Mouse (Mus musculus) embryonic facial prominence, embryonic 11.5 days (tissue): ENCODE results near the gene Akap17b. TPM values are rescaled to one million over a fixed set of nuclear protein-coding genes. Genes with fewer than 3 reads are reported as not detected.

ENCODE experiments used
- ATAC-seq: fragments of 200-750 bp; cut with Nextera tagmentation; replicated peaks from 2 replicates; pipeline ENCODE4 v1.8.0; 2017; ENCODE audit warnings: low read depth; ENCODE audit not compliant: insufficient number of reproducible peaks, low FRiP score, low TSS enrichment
- DNase-seq: peaks from one replicate; pipeline ENCODE4 v3.0.0-alpha.2; 2015; ENCODE audit warnings: low spot score
- H3K27ac ChIP-seq: fragments of 300-500 bp; sonication (generic); replicated peaks from 2 replicates; pipeline ENCODE4 v1.5.1; 2014; ENCODE audit warnings: mild to moderate bottlenecking, low read depth, low read length, control low read depth
- H3K27me3 ChIP-seq: fragments of 300-500 bp; sonication (generic); 2 replicates; pipeline ENCODE4 v1.6.1; 2014; ENCODE audit warnings: mild to moderate bottlenecking, low read length, moderate library complexity, mixed read lengths; ENCODE audit not compliant: control insufficient read depth, insufficient read depth
- H3K36me3 ChIP-seq: fragments of 300-500 bp; sonication (generic); replicated peaks from 2 replicates; pipeline ENCODE4 v1.6.1; 2014; ENCODE audit warnings: low read depth, mild to moderate bottlenecking, low read length, moderate library complexity, mixed read lengths; ENCODE audit not compliant: control insufficient read depth, insufficient read depth
- H3K4me1 ChIP-seq: fragments of 300-500 bp; sonication (generic); 2 replicates; pipeline ENCODE4 v1.6.1; 2014; ENCODE audit warnings: low read length, mixed read lengths; ENCODE audit not compliant: control insufficient read depth, insufficient read depth
- H3K4me2 ChIP-seq: fragments of 300-500 bp; sonication (generic); 2 replicates; pipeline ENCODE4 v1.6.1; 2014; ENCODE audit warnings: low read depth, mild to moderate bottlenecking, control low read depth, low read length, moderate library complexity
- H3K4me3 ChIP-seq: fragments of 300-500 bp; sonication (generic); 2 replicates; pipeline ENCODE4 v1.5.1; 2014; ENCODE audit warnings: low read depth, low read length, control low read depth
- H3K9ac ChIP-seq: fragments of 300-500 bp; sonication (generic); replicated peaks from 2 replicates; pipeline ENCODE4 v1.6.1; 2014; ENCODE audit warnings: mild to moderate bottlenecking, control low read depth, low read length
- H3K9me3 ChIP-seq: fragments of 300-500 bp; sonication (generic); replicated peaks from 2 replicates; pipeline ENCODE4 v1.6.1; 2016; ENCODE audit warnings: mild to moderate bottlenecking, low read length, inconsistent platforms, mixed read lengths; ENCODE audit not compliant: control insufficient read depth
- WGBS: fragments of 180-500 bp; shearing (Covaris S2); extraction: QIAGEN DNeasy Blood & Tissue Kit; methylation state at CpG from one replicate; pipeline ENCODE4 v1.1.7; 2014; 5-methylcytosine and 5-hydroxymethylcytosine counted together
- polyA plus RNA-seq: library from polyadenylated mRNA; unstranded; fragments of >200 nt; fragmentation: Nextera tagmentation; extraction: Ambion mirVana; gene quantifications from 2 replicates; pipeline ENCODE4 v1.2.1, GENCODE M21; 2014

The Akap17b gene
- polyA plus RNA-seq, 1 experiment from 2014 or later = 2.5 TPM

DNA sequence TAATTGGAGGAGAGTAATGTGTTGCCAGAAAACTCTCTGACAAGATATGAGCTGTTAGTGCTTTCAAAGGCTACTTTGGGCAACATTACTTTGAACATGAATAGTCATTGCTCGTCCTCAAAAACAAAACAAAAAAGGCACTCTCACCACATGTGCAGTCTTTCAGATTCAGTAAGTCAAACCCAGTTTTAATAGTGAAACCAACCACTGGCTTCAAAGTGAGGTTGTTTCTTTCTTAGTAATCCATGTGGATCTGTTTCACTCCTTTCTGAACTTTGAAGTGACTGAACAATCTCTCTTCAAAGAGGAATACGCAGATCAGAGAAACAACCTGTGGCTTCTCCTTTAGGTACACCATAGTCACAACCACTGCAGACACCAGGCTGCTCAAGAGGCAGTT lies 36.1 kb downstream of the Akap17b start:
- WGBS = 92% methylated on average over 2 of the region's 2 CpGs

DNA sequence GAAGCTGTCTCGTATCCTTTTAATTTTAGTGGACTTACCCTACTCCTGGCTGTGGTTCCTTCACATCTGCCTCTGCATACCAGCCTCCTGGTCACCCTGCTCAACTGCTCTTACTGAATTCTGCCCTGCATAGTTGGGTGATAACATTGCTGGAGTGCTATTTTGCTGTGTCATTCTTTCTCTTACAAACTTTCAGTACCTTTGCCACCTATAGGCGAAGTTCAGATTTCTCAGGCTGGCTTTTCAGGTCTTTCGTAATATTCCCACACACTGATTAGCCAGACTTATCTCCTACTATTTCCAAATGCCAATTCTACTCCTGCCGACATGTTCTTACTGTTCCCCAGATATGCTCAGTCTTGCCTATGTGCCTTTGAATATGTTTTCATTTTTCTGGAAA lies 41.2 kb downstream of the Akap17b start:
- no peak overlapping the region for H3K9ac ChIP-seq
- WGBS = 79% methylated on average over 4 of the region's 4 CpGs
- H3K27me3 ChIP-seq = no peaks in the 10 kb centered on the region
- H3K36me3 ChIP-seq = no peaks in the 10 kb centered on the region
- no peak overlapping the region for H3K27ac ChIP-seq
- ATAC-seq (no peak), DNase-seq (no peak)
- no peaks in the 10 kb centered on the region for H3K4me1 ChIP-seq
- no peak overlapping the region for H3K4me2 ChIP-seq
- H3K4me3 ChIP-seq = no peak overlapping the region
- H3K9me3 ChIP-seq = no peaks in the 10 kb centered on the region

More for the DNA sequence above, 36.1 kb downstream of the Akap17b start:
- Histone ChIP-seq H3K9me3 (no peaks in the 10 kb centered on the region), H3K4me3 (no peak overlapping the region), H3K4me1 (no peaks in the 10 kb centered on the region), H3K27ac (no peak overlapping the region), H3K4me2 (no peak overlapping the region), H3K36me3 (no peaks in the 10 kb centered on the region), H3K27me3 (no peaks in the 10 kb centered on the region), H3K9ac (no peak overlapping the region)
- DNase-seq = no peak
- ATAC-seq = no peak

DNA sequence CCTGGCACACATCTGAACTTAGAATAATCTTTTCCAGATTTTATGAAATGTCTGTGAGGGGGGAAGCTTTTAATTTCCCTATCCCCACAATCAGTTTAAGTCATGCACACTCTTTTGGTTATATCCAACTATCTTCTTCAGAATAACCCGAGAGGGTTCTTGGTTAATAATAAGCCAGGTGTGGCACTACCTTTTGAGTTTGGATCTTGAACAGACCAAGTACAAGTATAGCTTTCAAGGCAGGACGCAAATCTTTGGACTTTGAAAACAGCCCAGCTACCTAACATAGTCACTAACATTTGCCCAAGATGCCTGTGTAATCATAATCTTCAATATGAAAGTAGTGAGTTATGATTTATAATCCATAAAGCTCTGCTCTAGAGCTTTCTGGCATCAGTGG lies 42.3 kb downstream of the Akap17b start:
- Histone ChIP-seq H3K9me3 (no peaks in the 10 kb centered on the region), H3K4me1 (no peaks in the 10 kb centered on the region), H3K9ac (no peak overlapping the region), H3K36me3 (no peaks in the 10 kb centered on the region), H3K27me3 (no peaks in the 10 kb centered on the region), H3K27ac (no peak overlapping the region), H3K4me3 (no peak overlapping the region), H3K4me2 (no peak overlapping the region)
- DNase-seq = no peak
- no peak for ATAC-seq
- WGBS = 83% methylated on average over 2 of the region's 2 CpGs

DNA sequence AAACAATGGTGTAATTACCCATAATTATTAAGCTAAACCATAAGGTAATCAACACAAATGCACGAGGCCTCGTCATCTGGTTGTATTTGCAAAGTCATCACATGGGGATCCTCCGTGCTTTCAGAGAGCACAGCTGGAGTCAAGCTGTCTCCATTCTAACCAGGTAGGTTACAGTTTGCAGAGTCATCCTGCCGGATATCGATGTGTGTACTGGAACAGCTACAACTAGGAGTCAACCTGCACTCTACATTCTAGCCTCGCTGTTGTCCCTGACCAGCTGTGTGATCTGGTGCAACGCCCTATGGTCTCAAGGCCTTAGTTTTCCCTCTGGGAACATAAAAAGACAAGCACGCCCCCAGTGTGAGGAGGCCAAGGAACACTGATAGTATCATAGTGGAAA lies 45.1 kb downstream of the Akap17b start:
- Histone ChIP-seq H3K4me1 (no peaks in the 10 kb centered on the region), H3K27me3 (no peaks in the 10 kb centered on the region), H3K9ac (no peak overlapping the region; the same call in 1 of the 2 replicates), H3K4me2 (peak overlapping the region; percentile 21; the same call in 1 of the 2 replicates), H3K36me3 (no peaks in the 10 kb centered on the region), H3K9me3 (no peaks in the 10 kb centered on the region), H3K4me3 (peak overlapping the region; percentile 8; the same call in 1 of the 2 replicates), H3K27ac (no peak overlapping the region)
- ATAC-seq (no peak), DNase-seq (peak; percentile 8)
- WGBS = 61% methylated on average over 8 of the region's 8 CpGs

DNA sequence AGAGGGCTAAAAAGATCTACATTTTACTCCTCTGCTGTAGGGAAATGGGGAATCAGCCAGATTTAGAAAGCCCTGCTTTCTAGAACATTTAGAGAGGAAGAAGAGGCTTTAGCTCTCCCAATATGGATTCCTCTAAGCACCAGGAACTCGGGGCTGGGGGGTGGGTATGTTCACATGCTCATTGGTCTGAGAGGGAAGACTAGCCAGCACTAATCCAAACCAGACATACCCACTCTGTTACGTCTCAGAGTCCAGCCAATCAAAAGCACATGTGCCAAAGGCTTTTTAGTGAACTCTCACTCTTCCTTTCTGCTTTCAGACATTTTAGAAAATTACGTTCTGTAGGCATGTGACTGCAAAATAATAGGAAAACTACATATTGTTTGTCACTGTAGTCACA lies 45.5 kb downstream of the Akap17b start:
- Histone ChIP-seq H3K4me3 (peak overlapping the region; percentile 66), H3K9ac (no peak overlapping the region; the same call in 1 of the 2 replicates), H3K4me2 (peak overlapping the region; percentile 30), H3K4me1 (no peaks in the 10 kb centered on the region), H3K27me3 (no peaks in the 10 kb centered on the region), H3K36me3 (no peaks in the 10 kb centered on the region), H3K9me3 (no peaks in the 10 kb centered on the region), H3K27ac (0 out of 2 replicates have a peak overlapping the region, but pooled peaks have one; percentile 22)
- 26% methylated on average over 3 of the region's 3 CpGs for WGBS
- peak; percentile 85 for DNase-seq
- no peak for ATAC-seq

DNA sequence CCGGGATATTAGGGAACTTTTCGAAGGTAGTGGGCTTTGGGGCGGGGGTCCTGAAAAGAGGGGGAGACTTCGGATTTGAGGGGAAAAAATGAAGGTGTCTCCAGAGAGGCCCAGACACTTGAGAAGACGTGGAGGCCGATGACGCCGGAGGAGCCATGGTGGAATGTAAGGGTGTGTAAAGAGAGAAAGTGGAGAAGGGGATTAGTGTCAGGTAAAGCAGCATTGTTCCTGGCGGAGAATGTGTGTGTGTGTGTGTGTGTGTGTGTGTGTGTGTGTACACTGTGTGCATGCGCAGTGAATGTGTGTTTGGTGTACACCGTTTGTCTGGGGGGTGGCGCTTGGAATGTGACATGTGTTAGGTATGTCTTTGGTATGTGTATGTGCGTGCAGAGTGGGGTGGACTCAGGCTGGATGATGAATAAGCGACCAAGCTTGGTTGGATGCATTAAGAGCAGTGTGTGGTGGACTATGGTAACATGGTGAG lies 46.3 kb downstream of the Akap17b start:
- Histone ChIP-seq H3K4me3 (peak overlapping the region; percentile 66), H3K9ac (peak overlapping the region; percentile 78), H3K9me3 (no peaks in the 10 kb centered on the region), H3K4me1 (no peaks in the 10 kb centered on the region), H3K27ac (0 out of 2 replicates have a peak overlapping the region, but pooled peaks have one; percentile 68), H3K27me3 (no peaks in the 10 kb centered on the region), H3K4me2 (peak overlapping the region; percentile 30), H3K36me3 (no peaks in the 10 kb centered on the region)
- ATAC-seq (peak; percentile 75), DNase-seq (peak; percentile 33)
- 25% methylated on average over 12 of the region's 14 CpGs for WGBS

DNA sequence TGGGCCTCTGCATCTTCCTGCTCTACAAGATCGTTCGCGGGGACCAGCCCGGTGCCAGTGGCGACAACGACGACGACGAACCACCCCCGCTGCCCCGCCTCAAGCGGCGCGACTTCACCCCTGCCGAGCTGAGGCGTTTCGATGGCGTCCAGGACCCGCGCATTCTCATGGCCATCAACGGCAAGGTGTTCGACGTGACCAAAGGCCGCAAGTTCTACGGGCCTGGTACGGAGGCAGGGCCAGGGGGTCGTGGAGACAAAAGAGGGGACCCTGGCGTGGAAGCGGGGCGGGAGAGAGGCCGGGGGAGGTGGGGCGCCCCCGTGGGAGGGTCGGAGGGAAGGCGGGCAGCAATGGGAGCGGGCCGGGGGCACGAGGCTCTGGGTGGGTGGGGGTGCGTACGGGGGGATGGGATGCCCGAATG lies 46.8 kb downstream of the Akap17b start:
- Histone ChIP-seq H3K4me3 (peak overlapping the region; percentile 66), H3K9ac (peak overlapping the region; percentile 78), H3K27me3 (no peaks in the 10 kb centered on the region), H3K27ac (peak overlapping the region; percentile 68; the same call in 1 of the 2 replicates), H3K9me3 (no peaks in the 10 kb centered on the region), H3K36me3 (no peaks in the 10 kb centered on the region), H3K4me1 (no peaks in the 10 kb centered on the region), H3K4me2 (peak overlapping the region; percentile 32)
- WGBS = 22% methylated on average over 33 of the region's 41 CpGs
- ATAC-seq = peak; percentile 50; the same call in 1 of the 2 replicates
- peak; percentile 22 for DNase-seq

DNA sequence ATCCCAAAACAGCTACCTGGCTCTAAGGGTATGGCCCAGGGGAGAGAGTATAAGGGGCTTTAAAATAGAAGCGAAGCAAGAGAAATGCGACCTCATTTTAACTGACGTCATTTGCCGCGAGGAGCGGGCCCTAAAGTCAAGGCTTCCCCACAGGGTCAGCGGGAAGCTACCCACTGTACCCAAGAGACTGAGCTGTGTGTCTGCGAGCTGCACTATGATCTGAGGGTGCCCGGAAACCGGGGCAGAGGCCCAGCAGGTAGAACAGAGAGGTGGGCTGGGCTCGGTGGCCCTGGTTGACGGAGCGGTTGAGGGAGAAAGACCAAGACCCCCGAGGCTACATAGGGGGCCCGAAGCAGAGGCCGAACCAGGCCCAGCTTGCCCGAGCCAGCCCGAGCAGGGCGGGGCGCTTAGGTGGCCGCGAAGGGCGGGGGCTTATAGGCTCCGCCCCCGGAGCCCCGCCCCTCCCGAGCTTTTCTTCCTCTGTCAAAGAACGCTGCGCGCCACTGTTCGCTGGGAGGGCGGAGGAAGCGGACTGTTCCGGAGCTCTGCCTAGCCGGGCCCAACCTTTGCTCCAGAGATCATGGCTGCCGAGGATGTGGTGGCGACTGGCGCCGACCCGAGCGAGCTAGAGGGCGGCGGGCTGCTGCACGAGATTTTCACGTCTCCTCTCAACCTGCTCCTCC lies 47.3 kb downstream of the Akap17b start, which contains the start of gene Pgrmc1:
Pgrmc1 (plus strand) TSS at position 500 of the 683 bp plus-strand sequence.
- H3K9me3 ChIP-seq = no peaks in the 10 kb centered on the region
- H3K27me3 ChIP-seq = no peaks in the 10 kb centered on the region
- H3K4me1 ChIP-seq = no peaks in the 10 kb centered on the region
- peak within 1 kb of the TSS; percentile 78 for H3K9ac ChIP-seq
- H3K36me3 ChIP-seq = no peaks in the 10 kb centered on the region
- peak within 1 kb of the TSS; percentile 56 for H3K4me2 ChIP-seq
- peak within 1 kb of the TSS; percentile 66 for H3K4me3 ChIP-seq
- WGBS = 15% methylated on average over 33 of the region's 45 CpGs
- DNase-seq (peak; percentile 88), ATAC-seq (peak; percentile 92)
- H3K27ac ChIP-seq = peak within 1 kb of the TSS; percentile 68; the same call in 1 of the 2 replicates
